Mouse (Mus musculus) adrenal gland, postnatal 14 days (tissue): ENCODE results near the gene Oas2. TPM values are rescaled to one million over a fixed set of nuclear protein-coding genes. Genes with fewer than 3 reads are reported as not detected.
A peak's percentile ranks its signal among the peaks of the same experiment; 100 is the strongest.

Experiments
- DNase-seq: peaks from one replicate; pipeline ENCODE4 v3.0.0; 2021; ENCODE audit warnings: mixed read lengths
- total RNA-seq: library from RNA; stranded (reverse); gene quantifications from 2 replicates; pipeline ENCODE4 v1.2.3, GENCODE M21; 2021

The Oas2 gene
- total RNA-seq, 1 experiment from 2014 or later: 0.30 TPM

- DNase-seq: no peak
These were observed 53.5 kb downstream of the Oas2 start for GRCm38 (mm10) chr5:120696057-120696743.

GRCm38 (mm10) chr5:120694695-120695074 lies 55.0 kb downstream of the Oas2 start:
- peak; percentile 53 for DNase-seq

GRCm38 (mm10) chr5:120693931-120694694 lies 55.5 kb downstream of the Oas2 start:
- DNase-seq: no peak

DNA sequence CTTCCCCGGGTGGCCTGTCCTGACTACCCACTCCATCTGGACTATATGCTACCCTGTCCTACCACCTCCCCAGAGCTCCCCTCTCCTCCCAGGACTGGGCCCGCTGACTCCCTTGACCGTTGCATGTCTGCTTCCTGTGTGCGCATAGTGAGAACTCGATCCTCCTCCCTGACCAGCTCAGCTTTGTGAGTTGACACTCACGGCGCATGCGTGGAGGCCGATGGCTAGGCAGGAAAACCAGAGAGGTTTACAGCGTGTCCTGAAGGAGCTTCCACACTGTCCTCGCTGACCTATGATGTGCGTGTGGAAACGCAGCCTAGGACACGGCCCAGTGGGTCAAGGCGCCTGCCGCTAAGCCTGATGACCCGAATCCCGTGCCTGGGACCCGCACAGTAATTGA lies 57.6 kb downstream of the Oas2 start:
- no peak for DNase-seq

GRCm38 (mm10) chr5:120690417-120690816 lies 59.2 kb downstream of the Oas2 start:
- no peak for DNase-seq

- no peak for DNase-seq
These were observed 61.2 kb downstream of the Oas2 start for GRCm38 (mm10) chr5:120688434-120688833.

DNA sequence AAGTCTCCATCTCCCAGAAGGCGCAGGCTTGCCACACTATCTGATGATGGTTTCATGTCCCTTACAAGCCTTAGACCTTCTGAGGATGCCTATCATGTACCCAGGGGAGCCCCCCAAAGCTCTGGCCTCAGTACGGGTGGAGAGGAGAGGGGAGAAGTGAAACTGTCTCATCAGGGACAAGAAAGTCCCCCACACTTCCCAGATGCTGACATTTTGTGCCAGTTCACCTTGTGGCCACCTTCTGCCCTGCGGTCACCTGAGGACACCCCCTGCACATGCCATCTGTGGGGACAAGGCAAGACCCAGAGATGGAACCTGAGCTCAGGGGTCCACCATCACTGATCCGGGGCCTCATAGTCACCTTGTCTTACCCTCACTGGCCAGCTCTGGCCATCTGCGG lies 61.8 kb downstream of the Oas2 start:
- no peak for DNase-seq

GRCm38 (mm10) chr5:120687484-120687851 lies 62.2 kb downstream of the Oas2 start:
- no peak for DNase-seq

DNA sequence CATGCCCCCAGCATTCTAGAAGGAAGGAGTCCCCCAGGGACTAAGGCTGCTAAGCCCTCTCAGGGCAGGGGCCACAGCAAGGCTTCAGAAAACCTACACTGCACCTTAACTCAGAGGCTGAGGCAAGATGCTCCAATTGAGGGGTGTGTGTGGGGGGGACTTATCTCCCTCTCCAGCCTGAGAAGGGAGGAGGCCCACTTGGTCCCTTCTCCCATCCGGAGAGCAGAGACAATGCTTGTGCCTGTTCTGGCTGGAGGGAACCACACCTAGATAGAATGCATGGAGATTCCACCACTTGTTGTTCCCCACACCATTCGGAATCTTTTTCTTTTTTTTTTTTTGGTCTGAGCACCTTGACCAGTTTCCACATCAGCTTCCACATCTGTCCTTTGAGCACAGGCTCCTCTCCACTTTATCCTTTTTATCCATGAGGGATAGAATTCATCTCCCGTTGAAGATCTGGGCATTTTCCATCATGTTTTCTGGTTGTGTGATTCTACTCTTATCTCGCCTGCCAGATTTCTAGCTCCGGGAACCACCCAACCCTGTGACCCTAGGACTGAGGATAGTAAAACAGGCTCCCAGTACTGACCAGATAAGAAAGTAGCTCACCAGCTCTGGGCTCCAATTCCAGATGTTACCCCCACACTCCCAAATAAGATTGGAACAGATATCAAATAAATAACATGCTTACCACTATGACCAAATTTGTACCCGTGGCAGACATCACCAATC lies 62.7 kb downstream of the Oas2 start:
- DNase-seq: no peak

DNA sequence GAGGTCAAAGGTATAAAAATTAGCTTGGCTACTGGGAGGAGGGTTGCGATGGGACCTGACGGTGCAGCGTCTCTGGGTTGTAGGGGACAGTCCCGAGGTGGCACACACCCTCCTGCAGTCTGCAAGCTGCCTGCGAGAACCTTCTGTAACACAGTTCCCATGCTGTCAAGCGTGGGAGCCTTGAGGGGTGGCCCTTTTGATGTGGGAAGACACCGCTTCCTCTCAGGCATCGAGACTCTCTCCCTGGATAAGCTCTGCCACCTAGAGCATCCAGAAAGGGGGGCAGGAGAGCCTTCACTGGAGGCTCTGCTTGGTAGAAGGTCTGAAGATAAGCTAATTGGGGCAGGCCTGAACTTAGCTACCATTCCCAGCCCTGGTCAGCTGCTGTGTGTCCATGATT lies 64.0 kb downstream of the Oas2 start:
- DNase-seq: no peak

GRCm38 (mm10) chr5:120682982-120683771 lies 66.5 kb downstream of the Oas2 start:
- no peak for DNase-seq

DNA sequence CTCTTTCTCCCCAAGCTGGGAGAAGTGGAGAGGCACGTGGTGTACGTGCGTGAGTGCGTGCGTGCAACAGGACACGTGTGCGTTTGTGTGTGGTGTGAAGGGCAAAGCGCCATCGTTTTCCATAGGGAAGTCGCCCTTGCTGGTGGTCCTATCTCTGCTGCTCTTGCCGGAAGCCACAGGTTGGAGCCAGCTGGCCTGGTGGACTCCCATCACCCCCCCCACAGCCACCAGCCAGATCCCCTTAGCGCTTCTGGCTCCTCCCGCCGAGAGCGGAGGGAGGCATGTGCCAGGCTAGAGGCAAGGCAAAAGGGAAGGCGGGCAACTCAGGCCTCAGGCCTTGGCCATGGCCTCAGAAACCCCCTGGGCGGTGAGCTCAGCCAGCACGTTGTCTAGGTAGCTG lies 68.7 kb downstream of the Oas2 start:
- no peak for DNase-seq

Other genes with a start within 250 kb of the Oas2 start
- gene Plbd2, start 246.2 kb downstream of the Oas2 start, total RNA-seq: 63.6 and 70.5 TPM in 2 replicates
- gene Slc8b1, start 238.7 kb downstream of the Oas2 start, total RNA-seq: 33.5 and 35.6 TPM in 2 replicates
- 56.5 and 57.5 TPM in 2 replicates for gene Tpcn1, start 161.2 kb downstream of the Oas2 start, total RNA-seq
- 0.30 and 0.48 TPM in 2 replicates for gene Iqcd, start 160.8 kb downstream of the Oas2 start, total RNA-seq
- 15.6 and 16.0 TPM in 2 replicates for gene Rita1, start 137.3 kb downstream of the Oas2 start, total RNA-seq
- gene Ddx54, start 137.1 kb downstream of the Oas2 start, total RNA-seq: 38.6 and 45.9 TPM in 2 replicates
- 0.63 and 0.98 TPM in 2 replicates for gene Cfap73, start 115.6 kb downstream of the Oas2 start, total RNA-seq
- gene Rasal1, start 101.0 kb downstream of the Oas2 start, total RNA-seq: 8.3 and 13.1 TPM in 2 replicates
- 7.3 and 8.0 TPM in 2 replicates for gene Dtx1, start 37.9 kb downstream of the Oas2 start, total RNA-seq
- 0.22 and 0.41 TPM in 2 replicates for gene Oas3, start 27.8 kb upstream of the Oas2 start, total RNA-seq
- not detected in 2 replicates for gene Oas1e, start 45.7 kb upstream of the Oas2 start, total RNA-seq
- 0.89 and 1.8 TPM in 2 replicates for gene Oas1c, start 62.7 kb upstream of the Oas2 start, total RNA-seq
- gene Oas1f, start 97.5 kb upstream of the Oas2 start, total RNA-seq: not detected in 2 replicates
- not detected in 2 replicates for gene Oas1h, start 111.6 kb upstream of the Oas2 start, total RNA-seq
- not detected in 2 replicates for gene Oas1g, start 137.8 kb upstream of the Oas2 start, total RNA-seq
- gene Oas1a, start 157.7 kb upstream of the Oas2 start, total RNA-seq: 0.52 and 1.0 TPM in 2 replicates
- gene Oas1d, start 164.7 kb upstream of the Oas2 start, total RNA-seq: not detected in 2 replicates